ENCODE assay signal across 7 mouse cellular contexts in the genomic region with DNA sequence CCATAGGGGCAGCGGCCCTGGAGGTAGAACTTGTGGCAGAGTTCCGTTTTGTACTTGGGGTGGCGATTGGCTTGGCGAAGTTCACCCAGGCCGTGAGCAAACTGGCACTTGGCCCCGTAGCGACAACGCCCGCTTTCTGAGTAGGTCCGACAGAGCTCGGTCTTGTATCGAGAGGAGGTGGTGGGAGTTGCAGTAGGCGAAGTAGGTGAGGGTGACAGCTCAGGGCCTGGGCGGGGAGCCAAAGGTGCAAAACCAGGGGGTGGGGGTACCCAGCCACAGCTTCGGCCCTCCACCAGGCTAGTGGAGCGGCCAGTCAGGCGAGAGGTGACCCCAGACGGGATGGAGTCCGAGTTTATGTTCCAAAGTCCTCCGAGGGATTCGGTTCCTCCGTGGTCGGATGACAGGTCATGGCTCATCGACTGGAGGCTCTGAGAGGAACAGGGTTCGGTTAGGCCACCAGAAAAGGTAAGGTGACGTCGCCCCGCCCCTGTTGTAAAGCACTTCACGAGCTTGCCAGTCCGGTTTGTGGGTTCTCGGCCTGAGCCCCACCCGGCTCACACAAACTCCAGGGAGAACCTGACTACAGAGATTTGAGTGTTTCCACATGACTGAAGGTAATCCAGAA. TPM values are rescaled to one million over a fixed set of nuclear protein-coding genes. Genes with fewer than 3 reads are reported as not detected.
DNase-seq lines count a peak whose midpoint lies in the region; ATAC-seq lines count a peak whose summit lies in the region.

No protein-coding gene starts in this region.

- H3K9me3 ChIP-seq in embryonic facial prominence, embryonic 15.5 days (replicated peaks) = no peaks in the 10 kb centered on the region
- no peaks in the 10 kb centered on the region for H3K9me3 ChIP-seq in limb, embryonic 10.5 days (replicated peaks)
- no peaks in the 10 kb centered on the region for H3K9me3 ChIP-seq in midbrain, embryonic 12.5 days

- H3K4me3 ChIP-seq in embryonic facial prominence, embryonic 15.5 days (replicated peaks) = peak overlapping the region; percentile 81
- H3K4me3 ChIP-seq in limb, embryonic 10.5 days = peak overlapping the region; percentile 76
- H3K4me3 ChIP-seq in midbrain, embryonic 12.5 days = peak overlapping the region; percentile 52

- ATAC-seq in embryonic facial prominence, embryonic 15.5 days (ENCODE audit: insufficient number of reproducible peaks, low FRiP score, low TSS enrichment, low read depth) = no peak
- no peak for ATAC-seq in midbrain, embryonic 12.5 days (ENCODE audit: low FRiP score, low read depth)

- H3K9ac ChIP-seq in embryonic facial prominence, embryonic 15.5 days = peak overlapping the region; percentile 77
- H3K9ac ChIP-seq in midbrain, embryonic 12.5 days (replicated peaks) = peak overlapping the region; percentile 70

- no peaks in the 10 kb centered on the region for H3K27me3 ChIP-seq in embryonic facial prominence, embryonic 15.5 days
- H3K27me3 ChIP-seq in limb, embryonic 10.5 days (ENCODE audit: low read depth, poor library complexity, severe bottlenecking) = no peaks in the 10 kb centered on the region
- peaks cover 23% of the 10 kb centered on the region for H3K27me3 ChIP-seq in midbrain, embryonic 12.5 days

- intact Hi-C loops in heart, postnatal 14 days (cut with DNase I) = no loop called here

- peaks cover 86% of the 10 kb centered on the region for H3K4me1 ChIP-seq in embryonic facial prominence, embryonic 15.5 days
- peaks cover 84% of the 10 kb centered on the region for H3K4me1 ChIP-seq in limb, embryonic 10.5 days
- peaks cover 68% of the 10 kb centered on the region for H3K4me1 ChIP-seq in midbrain, embryonic 12.5 days

- peak; percentile 67 for DNase-seq in NIH3T3 (ENCODE audit: low read depth)
- DNase-seq in heart, postnatal 14 days = peak; percentile 67 to 71
- DNase-seq in limb, embryonic 10.5 days (ENCODE audit: low spot score) = no peak
- DNase-seq in thymus, postnatal 14 days = peak; percentile 58
- no peak for DNase-seq in cerebellum, adult 9-11 months

- H3K4me2 ChIP-seq in embryonic facial prominence, embryonic 15.5 days (replicated peaks) = peak overlapping the region; percentile 87
- peak overlapping the region; percentile 74 for H3K4me2 ChIP-seq in midbrain, embryonic 12.5 days (replicated peaks)

- peaks cover 8% of the 10 kb centered on the region; the same call in 1 of the 2 replicates for H3K36me3 ChIP-seq in embryonic facial prominence, embryonic 15.5 days
- peaks cover 11% of the 10 kb centered on the region for H3K36me3 ChIP-seq in limb, embryonic 10.5 days
- no peaks in the 10 kb centered on the region for H3K36me3 ChIP-seq in midbrain, embryonic 12.5 days

- WGBS in embryonic facial prominence, embryonic 15.5 days = 33% methylated on average over 32 of the region's 32 CpGs
- WGBS in limb, embryonic 10.5 days = 39% methylated on average over 32 of the region's 32 CpGs
- 53% methylated on average over 32 of the region's 32 CpGs for WGBS in midbrain, embryonic 12.5 days

- peak overlapping the region; percentile 98 for H3K27ac ChIP-seq in embryonic facial prominence, embryonic 15.5 days (replicated peaks)
- peak overlapping the region; percentile 90 for H3K27ac ChIP-seq in limb, embryonic 10.5 days
- no peak overlapping the region for H3K27ac ChIP-seq in midbrain, embryonic 12.5 days (replicated peaks)

RNA-seq across cellular contexts. Expression of a gene that starts 1.9 kb away (rescaled TPM):
- polyA plus RNA-seq in embryonic facial prominence, embryonic 15.5 days (2015; fragmentation: Nextera tagmentation; extraction: Ambion mirVana) = 20.2 and 23.5 TPM in 2 replicates
- total RNA-seq in heart, postnatal 14 days (2021) = 10 to 100 TPM; 25.7 to 27.6 TPM
- polyA plus RNA-seq in limb, embryonic 10.5 days (2016; fragmentation: Nextera tagmentation; extraction: Ambion mirVana) = 7.5 and 7.9 TPM in 2 replicates
- polyA plus RNA-seq in midbrain, embryonic 12.5 days (2016; fragmentation: Nextera tagmentation; extraction: Ambion mirVana) = 4.9 and 5.4 TPM in 2 replicates

RNA-seq across cellular contexts. Expression of a gene that starts 5.8 kb away (rescaled TPM):
- 66.8 and 76.1 TPM in 2 replicates for polyA plus RNA-seq in embryonic facial prominence, embryonic 15.5 days (2015; fragmentation: Nextera tagmentation; extraction: Ambion mirVana)
- total RNA-seq in heart, postnatal 14 days (2021) = 10 to 100 TPM; 32.1 to 32.5 TPM
- polyA plus RNA-seq in limb, embryonic 10.5 days (2016; fragmentation: Nextera tagmentation; extraction: Ambion mirVana) = 90.5 and 118 TPM in 2 replicates
- 71.6 and 78.6 TPM in 2 replicates for polyA plus RNA-seq in midbrain, embryonic 12.5 days (2016; fragmentation: Nextera tagmentation; extraction: Ambion mirVana)

RNA-seq across cellular contexts. Expression of a gene that starts 14.3 kb away (rescaled TPM):
- polyA plus RNA-seq in embryonic facial prominence, embryonic 15.5 days (2015; fragmentation: Nextera tagmentation; extraction: Ambion mirVana) = 47.7 and 52.1 TPM in 2 replicates
- 10 to 100 TPM; 18.4 to 19.9 TPM for total RNA-seq in heart, postnatal 14 days (2021)
- 65.1 and 67.0 TPM in 2 replicates for polyA plus RNA-seq in limb, embryonic 10.5 days (2016; fragmentation: Nextera tagmentation; extraction: Ambion mirVana)
- 45.3 and 46.9 TPM in 2 replicates for polyA plus RNA-seq in midbrain, embryonic 12.5 days (2016; fragmentation: Nextera tagmentation; extraction: Ambion mirVana)

RNA-seq across cellular contexts. Expression of a gene that starts 14.6 kb away (rescaled TPM):
- polyA plus RNA-seq in embryonic facial prominence, embryonic 15.5 days (2015; fragmentation: Nextera tagmentation; extraction: Ambion mirVana) = 78.9 and 84.9 TPM in 2 replicates
- total RNA-seq in heart, postnatal 14 days (2021) = 10 to 100 TPM; 46.2 to 47.7 TPM
- polyA plus RNA-seq in limb, embryonic 10.5 days (2016; fragmentation: Nextera tagmentation; extraction: Ambion mirVana) = 81.3 and 91.5 TPM in 2 replicates
- 83.2 and 86.0 TPM in 2 replicates for polyA plus RNA-seq in midbrain, embryonic 12.5 days (2016; fragmentation: Nextera tagmentation; extraction: Ambion mirVana)

RNA-seq across cellular contexts. Expression of a gene that starts 27.7 kb away (rescaled TPM):
- polyA plus RNA-seq in embryonic facial prominence, embryonic 15.5 days (2015; fragmentation: Nextera tagmentation; extraction: Ambion mirVana) = 1,000 and 1,004 TPM in 2 replicates
- 100 to 1,000 TPM; 540 to 612 TPM for total RNA-seq in heart, postnatal 14 days (2021)
- polyA plus RNA-seq in limb, embryonic 10.5 days (2016; fragmentation: Nextera tagmentation; extraction: Ambion mirVana) = 972 and 1,174 TPM in 2 replicates
- 544 and 582 TPM in 2 replicates for polyA plus RNA-seq in midbrain, embryonic 12.5 days (2016; fragmentation: Nextera tagmentation; extraction: Ambion mirVana)

Comparison
In these comparisons a context has a peak if more than half of its experiments do, and no peak if none do; other contexts are left out.
1. DNase-seq: peak in NIH3T3 (single experiment), heart, postnatal 14 days (2 of 2) and thymus, postnatal 14 days (single experiment); none in limb, embryonic 10.5 days (single experiment) and cerebellum, adult 9-11 months (single experiment).
2. Peak in every context shown above with its lines, with median percentiles within 50 percentile points of each other: H3K4me3 ChIP-seq.